Mouse (Mus musculus): ENCODE measurements around the gene Usp36.

Usp36 gene

DNA sequence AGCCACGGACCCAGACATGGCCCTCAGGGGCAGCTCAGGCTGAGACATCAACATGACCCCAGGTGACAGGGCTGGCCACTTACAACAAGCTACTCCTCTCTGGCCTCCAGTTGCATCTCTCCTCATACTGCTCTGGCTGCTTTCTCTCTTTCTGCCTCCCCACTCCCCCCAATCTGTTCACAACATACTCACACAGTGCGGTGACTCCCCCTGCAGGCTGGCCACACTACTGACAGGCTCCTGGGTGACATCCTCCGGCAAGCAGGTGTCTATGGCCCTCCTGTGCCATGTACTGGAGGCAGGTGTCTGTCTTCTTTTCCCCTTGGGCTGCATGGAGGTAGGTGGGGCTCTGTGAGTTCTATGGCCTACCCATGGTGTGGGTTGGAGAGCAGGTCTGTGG, 7.9 kb upstream of the Usp36 start:
- no peak for DNase-seq

DNA sequence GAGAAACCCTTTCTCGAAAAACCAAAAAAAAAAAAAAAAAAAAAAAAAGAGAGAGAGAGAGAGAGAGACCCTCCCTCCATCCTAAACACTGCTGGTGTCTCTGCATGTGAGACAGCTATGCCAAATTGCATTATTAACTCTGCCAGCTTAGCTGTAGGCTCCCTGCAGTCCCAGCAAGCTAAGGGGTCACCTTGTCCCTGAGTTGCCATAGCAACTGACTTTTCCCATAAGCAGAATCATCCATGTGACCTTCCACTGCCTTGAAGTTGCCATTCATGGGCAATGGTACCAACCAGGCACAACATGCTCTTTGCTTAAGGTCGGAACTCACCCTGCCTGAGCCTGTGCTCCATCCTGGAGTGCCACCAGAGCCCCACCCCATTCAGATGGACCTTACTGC, 5.0 kb upstream of the Usp36 start:
- no peak for DNase-seq

DNA sequence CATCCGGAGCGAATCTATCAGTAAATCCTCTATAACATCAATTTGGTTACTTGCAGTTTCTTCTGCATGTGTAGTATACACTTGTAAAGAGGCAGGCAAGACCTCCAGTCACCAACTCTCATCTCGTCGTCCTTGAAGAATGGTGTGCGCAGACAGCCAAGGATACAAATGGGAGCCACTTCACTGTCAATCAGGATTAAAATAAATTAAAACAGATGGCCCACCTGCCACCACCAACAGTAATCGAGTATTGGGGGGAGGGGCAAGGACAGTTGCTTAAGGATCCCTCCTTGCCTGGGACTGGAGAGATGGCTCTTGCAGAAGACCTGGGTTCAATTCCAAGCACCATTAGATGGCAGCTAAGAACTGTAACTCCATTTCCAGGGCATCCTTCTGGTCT, 2.6 kb upstream of the Usp36 start:
- no peak for DNase-seq

DNA sequence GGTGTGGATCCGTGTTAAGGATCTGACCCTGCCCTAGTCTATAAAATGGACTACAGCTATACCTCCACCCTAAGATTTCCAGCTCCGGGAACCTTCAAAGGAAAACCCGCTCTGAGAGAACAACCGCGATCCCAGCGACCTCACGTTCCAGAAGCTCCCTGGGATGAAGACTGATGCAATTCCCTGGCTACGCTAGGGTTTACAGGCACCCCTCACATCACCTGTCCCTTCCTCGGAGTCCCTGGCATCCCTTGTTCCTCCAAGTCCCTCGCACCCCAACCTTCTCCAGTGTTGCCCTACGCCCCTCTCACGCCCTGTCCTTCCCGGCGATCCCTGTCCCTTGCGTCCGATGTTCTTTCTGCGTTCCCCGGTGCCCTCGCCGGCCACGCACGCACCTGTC, 482 bp downstream of the Usp36 start:
- no peak for DNase-seq

DNA sequence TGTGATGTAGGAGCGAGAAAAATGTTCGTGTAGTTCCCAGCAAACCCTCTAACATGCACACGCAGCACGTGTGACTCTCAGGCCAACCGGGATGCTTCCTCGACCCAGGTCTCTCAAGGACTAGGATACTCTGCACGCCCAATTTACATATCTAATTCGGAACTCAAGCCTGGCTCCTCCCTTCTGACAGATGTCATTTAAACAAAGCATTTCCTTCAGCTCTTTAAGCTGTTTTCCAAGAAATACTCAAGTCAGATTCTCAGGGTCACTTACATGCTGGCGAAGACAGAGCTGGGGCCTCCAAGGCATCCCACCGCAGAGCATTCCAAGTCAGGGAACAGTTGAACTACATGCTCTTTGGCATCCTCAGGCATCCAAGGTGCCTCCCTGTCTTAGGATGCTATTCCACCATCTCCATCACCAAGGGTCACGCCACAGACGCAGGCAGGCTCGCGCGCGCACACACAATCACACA, 970 bp downstream of the Usp36 start:
- peak in 1 of 2 experiments; percentile 27 for DNase-seq

DNA sequence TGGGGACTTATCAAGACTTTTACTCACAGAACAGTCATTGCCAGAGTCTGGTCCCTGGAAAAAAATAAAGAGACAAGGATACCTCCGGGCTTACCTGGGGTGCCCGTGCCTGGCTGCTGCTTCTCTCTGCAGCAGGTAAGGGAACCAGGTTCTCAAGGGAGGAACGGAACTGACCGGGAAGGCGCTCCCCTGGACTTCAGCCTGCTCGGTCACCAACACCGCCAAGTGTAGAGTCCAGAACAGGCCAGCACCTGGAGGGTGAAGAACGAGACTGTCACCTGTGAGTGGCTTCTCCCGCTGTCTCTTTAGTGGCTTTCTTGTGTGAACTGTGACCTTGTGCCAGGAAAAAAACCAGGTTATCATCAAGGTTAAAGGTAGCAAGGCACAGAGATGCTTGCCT, 2.5 kb downstream of the Usp36 start:
- DNase-seq = no peak

DNA sequence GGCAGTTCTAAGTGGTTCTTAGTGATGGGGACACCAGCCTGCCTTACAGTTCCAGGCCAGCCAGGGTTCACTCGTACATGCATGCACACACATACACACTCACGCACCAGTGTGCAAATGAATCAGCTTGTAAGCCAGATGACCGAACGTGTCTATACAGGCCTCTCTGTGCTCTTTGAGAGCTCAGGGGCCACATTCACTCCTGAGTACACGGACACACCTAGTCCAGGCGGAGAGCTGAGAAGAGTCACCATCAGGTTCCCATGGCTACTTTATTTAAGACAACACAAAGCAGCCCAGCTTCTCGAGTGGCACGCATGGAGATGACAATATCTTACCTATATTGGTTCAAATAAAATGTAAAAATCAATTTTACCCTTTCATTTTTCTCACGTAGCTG, 3.6 kb downstream of the Usp36 start:
- DNase-seq = no peak

DNA sequence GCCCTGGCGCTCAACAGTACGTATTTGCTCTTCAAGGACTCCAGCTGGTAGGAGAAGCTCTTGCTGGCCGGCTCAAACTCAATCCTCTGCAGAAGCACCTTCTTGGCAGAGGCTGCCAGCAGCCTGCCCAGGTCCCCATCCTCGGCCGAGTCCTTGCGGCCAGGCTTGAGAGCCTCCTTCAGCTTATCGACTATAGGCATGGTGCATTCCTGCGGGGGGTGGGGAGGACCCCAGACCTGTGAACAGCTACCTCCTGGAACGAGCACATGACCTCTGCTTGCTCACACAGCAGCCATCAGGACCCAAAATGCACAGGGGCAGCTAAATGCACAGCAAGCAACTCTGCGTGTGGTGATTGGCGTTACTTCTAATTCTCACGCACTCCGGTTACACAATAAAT, 4.3 kb downstream of the Usp36 start:
- DNase-seq = no peak

DNA sequence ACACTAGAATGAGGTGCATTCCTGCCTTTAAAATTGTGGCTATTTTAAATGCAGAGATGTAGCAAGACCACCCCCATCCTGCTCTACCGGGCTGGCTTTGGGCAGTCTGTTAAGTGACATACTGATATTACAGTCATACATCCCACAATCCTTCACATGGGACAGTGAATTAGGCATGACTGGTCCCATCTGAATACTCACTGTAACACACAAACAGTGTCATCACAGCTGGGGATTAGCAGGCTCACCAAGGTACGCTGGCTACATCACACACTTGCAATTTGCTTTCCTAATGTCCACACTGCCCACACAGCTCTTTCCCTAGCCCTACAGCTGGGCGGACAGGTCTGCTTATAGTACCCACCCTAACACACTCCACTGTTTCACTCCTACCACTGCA, 9.8 kb downstream of the Usp36 start:
- no peak for DNase-seq

DNA sequence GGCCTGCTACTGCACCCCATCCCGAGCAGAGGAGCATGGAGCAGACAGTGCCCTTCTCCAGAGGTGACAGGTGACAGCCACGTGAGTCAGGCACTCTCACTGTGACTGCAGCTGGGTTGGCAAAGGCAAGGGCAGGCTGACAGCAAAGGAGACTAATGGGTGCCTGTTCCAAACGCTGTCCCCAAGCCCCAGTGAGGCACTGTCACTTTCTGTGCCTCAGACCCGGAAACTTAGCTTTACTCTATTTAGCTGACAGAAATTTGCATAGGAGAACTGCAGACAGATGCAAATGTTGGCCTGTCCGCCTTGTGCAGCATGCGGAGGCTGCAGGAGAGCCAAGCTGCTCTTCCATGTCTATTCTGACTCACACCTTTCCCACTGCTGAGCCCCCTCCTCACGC, 13.7 kb downstream of the Usp36 start:
- DNase-seq = no peak

DNA sequence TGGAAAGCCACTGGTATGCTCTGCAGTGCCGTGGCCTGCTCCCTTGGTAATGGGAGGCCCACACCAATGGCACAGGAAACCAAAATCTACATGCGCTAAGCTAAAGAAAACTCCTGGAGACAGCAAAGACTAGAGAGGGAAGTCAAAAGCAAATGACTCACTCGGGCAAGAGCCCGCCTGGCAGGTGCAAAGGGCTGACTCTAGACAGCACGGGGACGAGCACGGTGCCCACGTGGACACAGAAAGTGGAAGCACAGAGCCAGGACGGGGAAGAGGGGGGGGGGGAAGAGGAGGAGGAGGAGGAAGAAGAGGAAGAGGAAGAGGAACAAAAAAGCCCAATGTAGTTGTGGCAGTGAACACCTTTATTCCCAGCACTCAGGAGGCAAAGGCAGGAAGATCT, 15.0 kb downstream of the Usp36 start:
- DNase-seq = no peak

DNA sequence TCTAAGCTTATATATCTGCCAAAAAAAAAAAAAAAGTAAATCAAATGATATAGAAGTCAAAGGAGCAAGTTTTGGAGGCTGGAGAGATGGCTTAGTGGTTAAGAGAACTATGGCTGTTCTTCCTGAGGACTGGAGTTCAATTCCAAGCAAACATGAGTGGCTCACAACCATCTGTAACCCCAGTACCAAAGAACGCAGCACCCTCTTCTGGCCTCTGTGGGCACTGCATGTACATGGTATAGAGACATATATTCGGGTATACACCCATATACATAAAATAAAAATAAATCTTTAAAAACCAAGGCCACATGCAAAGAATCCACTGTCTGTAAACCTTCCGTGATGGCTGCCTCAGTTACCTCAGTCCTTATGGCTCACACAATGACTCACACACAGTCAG, 20.2 kb downstream of the Usp36 start:
- DNase-seq = peak; percentile 58 to 59

DNA sequence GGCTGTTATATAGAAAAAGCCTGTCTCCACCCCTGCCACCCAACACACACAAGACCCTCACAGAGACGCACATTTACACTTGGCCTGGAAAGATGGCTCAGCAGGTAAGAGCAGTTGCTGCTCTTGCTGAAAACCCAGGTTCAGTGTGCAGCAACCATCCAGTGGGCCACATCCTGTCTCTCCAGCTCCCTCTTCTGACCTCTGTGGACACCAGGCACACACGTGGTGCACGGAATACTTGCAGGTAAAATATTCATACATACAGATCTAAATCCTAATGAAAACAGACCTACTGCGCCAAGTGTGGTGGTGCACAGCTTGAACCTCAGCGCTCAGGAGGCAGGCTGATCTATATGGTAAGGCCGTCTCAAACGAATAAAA, 23.4 kb downstream of the Usp36 start:
- DNase-seq = no peak

DNA sequence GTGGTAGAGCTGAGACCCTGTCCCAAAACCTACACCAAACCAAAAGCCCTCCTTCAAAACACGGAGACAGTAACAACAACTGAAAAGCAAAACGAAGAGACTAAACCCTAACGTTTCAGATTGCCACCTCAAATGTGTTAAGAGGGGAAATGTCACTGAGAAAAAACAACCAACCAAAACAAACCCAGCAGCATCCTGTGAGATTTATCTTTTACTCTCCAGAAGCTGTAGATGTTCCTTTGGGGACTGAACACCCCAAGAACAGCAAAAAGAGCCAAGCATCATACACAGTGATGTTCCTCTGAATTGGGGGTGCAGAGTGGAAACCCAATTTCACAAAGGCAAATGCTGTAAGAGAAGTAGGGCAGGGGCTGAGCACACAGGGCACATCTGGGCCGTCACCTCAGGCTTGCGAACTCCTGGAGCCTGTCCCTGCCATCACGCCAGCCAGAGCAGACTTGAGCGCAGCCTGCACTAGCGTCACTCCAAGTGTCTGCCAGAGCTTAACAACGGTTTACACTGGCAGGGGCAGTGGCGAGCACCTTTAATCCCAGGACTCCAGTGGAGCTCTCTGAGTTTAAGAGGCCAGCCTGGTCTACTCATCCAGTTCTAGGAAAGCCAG, 23.9 kb downstream of the Usp36 start:
- DNase-seq = no peak

DNA sequence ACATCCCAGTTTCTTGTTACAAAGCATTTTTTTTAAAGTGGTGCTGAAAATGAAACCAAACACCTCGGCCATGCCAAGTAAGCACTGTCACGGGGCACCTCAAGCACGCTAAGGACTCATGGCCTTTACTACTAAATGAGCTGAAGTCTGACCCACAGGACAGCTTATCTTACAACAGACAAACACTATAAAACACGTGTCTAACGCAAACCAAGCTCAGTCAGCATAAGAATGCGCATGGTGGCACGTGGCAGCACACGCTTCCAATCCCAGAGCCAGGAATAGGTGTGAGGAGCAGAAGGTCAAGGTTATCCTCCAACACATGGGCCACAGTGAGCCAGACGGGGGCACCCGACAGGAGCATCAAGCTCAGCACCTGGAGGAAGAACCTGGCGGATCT, 24.4 kb downstream of the Usp36 start:
- DNase-seq = no peak

DNA sequence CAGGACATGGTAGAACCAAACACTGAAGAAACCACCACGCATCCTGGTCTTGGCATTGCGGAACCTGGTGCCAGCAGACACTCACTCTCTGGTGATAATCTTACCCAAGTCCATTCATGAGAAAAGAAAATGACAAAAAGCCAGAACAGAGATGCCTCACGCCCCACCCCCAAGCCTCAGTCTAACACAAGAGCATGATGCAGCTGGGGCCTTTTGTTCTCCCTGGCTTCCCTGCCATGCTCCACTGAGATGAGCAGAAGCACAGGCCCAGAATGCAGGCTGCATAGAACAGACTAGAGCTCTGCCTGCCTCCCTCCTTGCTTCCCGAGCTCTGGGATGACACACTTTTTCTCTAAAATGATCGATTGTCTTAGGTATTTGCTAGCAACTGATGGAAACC, 26.9 kb downstream of the Usp36 start:
- DNase-seq = no peak

DNA sequence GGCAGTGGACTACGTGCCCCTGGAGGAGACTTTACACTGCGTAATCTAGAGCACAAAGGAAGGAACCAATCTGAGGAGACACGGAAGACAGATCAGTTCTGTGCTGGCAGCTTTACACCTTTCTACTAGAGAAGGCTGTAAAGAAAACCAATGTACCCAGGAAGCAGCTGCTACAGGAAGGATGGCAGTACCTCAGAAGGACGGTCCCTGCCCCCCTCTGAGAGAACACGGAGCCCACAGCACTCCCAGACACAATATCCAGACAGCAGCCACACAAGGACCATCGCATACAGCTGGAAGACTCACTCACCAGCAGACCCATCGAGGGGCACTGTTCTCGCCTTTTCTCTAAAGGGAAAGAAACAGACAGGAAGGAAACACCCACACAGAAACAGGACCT, 30.0 kb downstream of the Usp36 start:
- no peak for DNase-seq

DNA sequence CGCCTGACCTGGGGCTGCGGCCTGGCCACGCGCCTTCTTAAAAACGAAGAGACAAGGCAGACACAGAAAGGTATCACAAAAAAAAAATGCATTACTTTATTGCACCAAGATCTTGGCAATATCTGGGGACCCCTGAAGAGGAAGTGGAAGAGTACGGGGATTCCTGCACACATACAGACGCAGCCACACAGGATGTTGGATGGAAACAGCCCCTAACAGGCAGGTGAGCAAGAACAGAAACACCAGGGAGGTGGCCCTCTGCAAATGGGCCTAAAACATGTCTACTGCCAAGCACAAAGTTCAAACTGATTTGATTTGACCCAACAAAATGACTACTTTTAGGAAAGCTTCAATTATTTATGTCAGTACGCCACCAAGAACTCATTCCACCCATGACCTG, 30.5 kb downstream of the Usp36 start:
- no peak for DNase-seq

DNA sequence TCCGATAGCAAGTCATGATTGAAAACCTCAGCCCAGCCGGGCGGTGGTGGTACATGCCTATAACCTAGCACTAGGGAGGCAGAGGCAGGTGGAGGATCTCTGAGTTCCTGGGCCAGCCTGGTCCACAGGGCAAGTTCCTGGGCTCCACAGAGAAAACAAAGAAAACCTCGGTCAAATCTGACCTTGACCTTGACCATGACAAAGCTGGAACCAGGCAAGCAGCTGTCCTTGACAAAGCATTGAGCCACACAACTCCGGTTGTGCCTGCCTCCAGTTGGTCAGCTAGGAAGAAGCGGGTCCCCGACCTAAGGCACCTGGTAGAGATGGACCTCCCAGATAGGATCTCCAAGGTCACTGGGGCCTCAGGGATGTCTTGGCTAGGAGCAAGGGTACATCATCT, 33.7 kb downstream of the Usp36 start:
- no peak for DNase-seq

DNA sequence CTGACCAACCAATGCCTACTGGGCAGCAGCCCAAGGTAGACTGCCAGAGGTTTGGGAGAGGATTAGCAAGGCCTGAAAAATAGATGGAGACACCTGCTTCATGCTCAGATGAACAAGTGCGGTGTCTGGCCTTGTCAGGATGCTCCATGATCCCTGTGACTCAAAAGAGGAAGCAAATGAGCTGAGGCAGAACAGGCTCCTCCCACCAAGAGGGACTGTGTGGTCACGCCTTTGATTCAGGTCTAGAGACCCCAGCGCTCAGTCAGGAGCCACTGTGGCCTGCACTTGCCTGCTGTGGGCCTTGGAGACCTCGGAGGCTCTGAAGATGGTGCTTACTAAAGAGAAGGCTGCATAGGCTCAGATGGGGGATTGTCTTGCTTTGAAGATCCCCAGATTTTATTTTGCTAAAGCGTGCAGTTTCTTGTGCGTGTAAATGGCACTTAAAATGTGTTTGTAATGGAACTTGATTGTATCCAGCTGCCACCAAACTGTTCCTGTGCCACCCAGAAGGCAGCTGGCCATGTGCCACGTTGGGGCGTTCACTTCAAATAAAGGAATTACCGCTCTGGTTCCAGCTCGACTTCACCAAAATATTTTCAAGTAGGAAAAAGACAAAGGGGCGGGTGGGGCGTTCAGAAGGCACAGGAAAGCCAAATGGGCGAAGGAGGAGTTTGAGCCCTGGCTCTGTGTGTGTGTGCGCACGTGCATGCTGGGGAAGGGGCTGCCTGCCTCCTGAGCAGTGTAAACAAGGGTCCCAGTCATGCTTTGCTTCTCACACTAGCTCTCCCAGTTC, 35.7 kb downstream of the Usp36 start:
- DNase-seq = peak; percentile 76 to 85

DNA sequence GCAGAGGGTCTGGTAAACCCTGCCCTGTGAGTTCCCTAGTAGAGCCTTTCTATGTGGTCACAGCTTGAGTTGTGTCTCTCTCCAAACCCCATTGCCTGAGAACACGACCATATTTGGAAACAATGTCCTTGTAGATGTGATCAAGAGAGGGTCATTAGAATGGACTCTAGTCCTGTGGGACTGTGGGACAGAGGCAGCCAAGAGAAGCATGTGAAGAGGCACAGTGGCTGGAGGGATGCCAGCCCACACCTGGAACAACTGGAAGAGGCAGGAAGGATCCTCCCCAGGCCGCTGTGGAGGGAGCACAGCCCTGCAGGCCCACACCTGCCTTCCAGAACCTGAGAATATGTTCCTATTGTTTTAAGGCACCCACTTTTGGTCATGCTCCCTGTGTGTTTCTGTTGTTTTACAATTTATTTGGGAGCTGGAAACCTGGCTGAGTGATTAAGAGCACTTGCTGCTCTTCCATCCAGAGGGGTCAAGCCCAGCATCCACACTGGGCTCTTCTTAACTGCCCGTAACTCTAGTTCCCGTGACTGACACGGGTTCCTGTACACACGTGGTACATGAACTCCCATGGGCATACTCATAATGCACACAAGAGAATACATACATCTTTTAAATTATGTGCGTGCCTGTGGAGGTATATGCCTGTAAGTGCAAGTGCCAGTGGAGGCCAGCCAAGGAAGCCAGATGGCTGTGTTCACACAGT, 36.4 kb downstream of the Usp36 start:
- DNase-seq = peak in 1 of 2 experiments; percentile 23

DNA sequence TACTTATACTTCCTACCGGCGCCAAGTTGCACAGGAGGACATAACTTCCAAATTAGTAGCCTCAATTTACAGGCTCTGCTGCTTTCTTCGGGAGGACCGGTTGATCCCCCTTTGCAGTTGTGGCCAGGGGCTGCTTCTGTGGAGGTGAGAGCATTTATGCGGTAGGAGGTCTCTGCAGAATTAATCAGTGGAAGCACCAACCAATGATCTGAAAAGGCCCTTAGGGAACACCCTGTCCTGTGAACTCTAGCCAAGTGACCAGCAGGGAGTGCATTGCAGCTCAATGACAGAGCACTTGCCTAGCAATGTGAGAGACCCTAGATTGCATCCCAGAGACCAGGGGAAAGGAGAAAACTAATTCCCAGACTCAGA, 41.0 kb downstream of the Usp36 start:
- no peak for DNase-seq

DNA sequence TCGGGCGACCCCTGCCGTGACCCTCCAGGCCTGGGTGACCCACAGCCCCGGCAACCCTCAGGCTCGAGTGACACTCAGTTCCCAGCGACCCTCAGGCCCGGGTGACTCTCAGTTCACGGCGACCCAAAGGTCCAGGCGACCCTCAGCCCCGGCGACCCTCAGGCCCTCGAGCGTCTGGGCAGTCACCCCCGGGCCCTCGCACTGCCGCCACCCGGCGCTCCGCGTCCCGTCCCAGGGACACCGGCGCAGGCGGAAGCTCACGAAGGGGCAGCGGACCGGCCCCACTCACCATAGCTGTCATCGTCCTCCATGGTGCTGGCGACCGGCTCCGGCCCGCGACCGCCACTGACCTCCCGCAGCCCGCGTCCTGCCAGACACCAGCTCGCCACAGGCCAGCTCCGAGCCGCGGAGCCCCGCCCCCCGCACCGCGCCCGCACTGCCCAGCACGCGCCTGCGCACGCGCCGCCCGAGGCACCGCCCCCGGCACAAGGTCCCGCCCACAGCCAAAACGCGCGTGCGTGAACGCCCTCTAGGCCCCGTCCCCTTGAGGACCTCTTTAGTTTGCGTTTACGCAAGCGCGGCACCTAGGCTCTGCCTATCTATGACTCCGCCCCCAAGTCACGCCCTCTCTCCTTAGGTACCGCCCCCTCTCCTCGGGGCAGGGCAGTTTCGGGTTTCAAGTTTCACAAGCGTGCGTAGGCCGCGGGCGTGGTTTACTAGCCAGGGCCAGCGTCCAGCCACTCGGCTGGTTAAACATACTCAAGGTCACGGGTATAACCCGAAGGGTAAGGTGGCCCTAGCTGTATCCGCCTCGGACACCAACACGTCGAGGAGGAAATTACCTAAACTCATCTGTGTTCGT, 41.7 kb downstream of the Usp36 start, which contains the start of gene Cyth1:
TSS of gene Cyth1 (minus strand) at position 443 of the 862 bp plus-strand sequence.
- DNase-seq = peak; percentile 99

All from kidney, postnatal 4 days (tissue).